Mouse (Mus musculus): ENCODE measurements at regions not wholly inside any gene's neighbourhood (a gene's known extent, or its start where the extent isn't known, plus 50 kb on each side); places are given as distances from the start of the nearest gene placed in this dataset.

- dilution Hi-C loops (cut with MboI; ENCODE audit: extremely low pct_ligation_motif_present, extremely low pct_unique_long_range_greater_than_20kb, low sequenced_read_pairs): no loop called here
- no peak overlapping the region for H3K27ac ChIP-seq (ENCODE audit: insufficient read depth, low read depth)
These were observed 94.9 kb upstream of the Thpo start for GRCm38 (mm10) chr16:20828996-20829731.

GRCm38 (mm10) chr16:20824226-20824625 is 89.9 kb upstream of the Thpo start:
- Histone ChIP-seq H3K4me1 (ENCODE audit: control insufficient read depth in 1 of 2, insufficient read depth in 2 of 2) (peaks cover 6 to 22% of the 10 kb centered on the region in 2 experiments; a peak in 3 of 4 replicates), H3K9me3 (replicated peaks; ENCODE audit: low read length) (no peaks in the 10 kb centered on the region), H3K4me3 (replicated peaks in 1 of 3; ENCODE audit: low read depth in 2 of 3, low read length in 2 of 3, poor library complexity in 1 of 3) (no peak overlapping the region), H3K79me2 (replicated peaks; ENCODE audit: control insufficient read depth, extremely low read depth, insufficient read depth, poor library complexity, severe bottlenecking) (no peaks in the 10 kb centered on the region), H3K27me3 (replicated peaks) (no peaks in the 10 kb centered on the region), H3K9ac (ENCODE audit: insufficient read depth, low read depth) (no peak overlapping the region), H3K4me2 (ENCODE audit: insufficient read depth, low read depth, poor library complexity, severe bottlenecking) (no peak overlapping the region), H3K27ac (ENCODE audit: insufficient read depth, low read depth) (no peak overlapping the region), H3K36me3 (replicated peaks in 1 of 2; ENCODE audit: control insufficient read depth in 1 of 2, insufficient read depth in 1 of 2, low read length in 1 of 2) (no peaks in the 10 kb centered on the region)
- dilution Hi-C loops (cut with MboI; ENCODE audit: extremely low pct_ligation_motif_present, extremely low pct_unique_long_range_greater_than_20kb, low sequenced_read_pairs): no loop called here
- TF ChIP-seq HCFC1 (IDR thresholded peaks at IDR 0.05; ENCODE audit: low read depth, low read length): no peak
- no peak for TF ChIP-seq CHD1 (IDR thresholded peaks at IDR 0.05; ENCODE audit: low read depth, low read length)
- in situ Hi-C loops (cut with MboI; ENCODE audit: low pct_ligation_motif_present, low pct_unique_long_range_greater_than_20kb, low sequenced_read_pairs): no loop called here
- no peak for DNase-seq (ENCODE audit: extremely low read depth)

More at GRCm38 (mm10) chr16:20828996-20829731, 94.9 kb upstream of the Thpo start:
- in situ Hi-C loops (cut with MboI; ENCODE audit: low pct_ligation_motif_present, low pct_unique_long_range_greater_than_20kb, low sequenced_read_pairs): no loop called here
- peak; percentile 67 for DNase-seq (ENCODE audit: extremely low read depth)
- H3K9me3 ChIP-seq (replicated peaks; ENCODE audit: low read length): peaks cover 2% of the 10 kb centered on the region
- peaks cover 9 to 39% of the 10 kb centered on the region in 2 experiments for H3K4me1 ChIP-seq (ENCODE audit: control insufficient read depth in 1 of 2, insufficient read depth in 2 of 2)
- H3K79me2 ChIP-seq (replicated peaks; ENCODE audit: control insufficient read depth, extremely low read depth, insufficient read depth, poor library complexity, severe bottlenecking): no peaks in the 10 kb centered on the region
- peak overlapping the region in 2 of 3 experiments; percentile 14 to 54 for H3K4me3 ChIP-seq (replicated peaks in 1 of 3; ENCODE audit: low read depth in 2 of 3, low read length in 2 of 3, poor library complexity in 1 of 3)
- H3K36me3 ChIP-seq (replicated peaks in 1 of 2; ENCODE audit: control insufficient read depth in 1 of 2, insufficient read depth in 1 of 2, low read length in 1 of 2): peaks cover 0 to 16% of the 10 kb centered on the region in 2 experiments
- no peaks in the 10 kb centered on the region for H3K27me3 ChIP-seq (replicated peaks)
- H3K9ac ChIP-seq (ENCODE audit: insufficient read depth, low read depth): no peak overlapping the region
- TF ChIP-seq RAD21 (IDR thresholded peaks at IDR 0.05; ENCODE audit: low read depth, low read length) (no peak), POLR2AphosphoS2 (IDR thresholded peaks at IDR 0.05; ENCODE audit: low read depth, low read length) (no peak), SIN3A (IDR thresholded peaks at IDR 0.05; ENCODE audit: low read length) (no peak), BHLHE40 (IDR thresholded peaks at IDR 0.05; ENCODE audit: low read depth, low read length) (no peak), MAZ (IDR thresholded peaks at IDR 0.05; ENCODE audit: low read depth, low read length) (no peak), JUND (conservative IDR thresholded peaks at IDR 0.05; ENCODE audit: low read depth, low read length) (no peak), MAX (IDR thresholded peaks at IDR 0.05; ENCODE audit: low read length) (no peak), GABPA (IDR thresholded peaks at IDR 0.05; ENCODE audit: insufficient replicate concordance, low read depth, low read length) (no peak), HCFC1 (IDR thresholded peaks at IDR 0.05; ENCODE audit: low read depth, low read length) (no peak), ZMIZ1 (IDR thresholded peaks at IDR 0.05; ENCODE audit: low read depth, low read length) (no peak), MYC (IDR thresholded peaks at IDR 0.05; ENCODE audit: low read depth, low read length) (no peak), UBTF (IDR thresholded peaks at IDR 0.05; ENCODE audit: low read depth, low read length) (no peak), ZKSCAN1 (IDR thresholded peaks at IDR 0.05; ENCODE audit: borderline replicate concordance, low read depth, low read length) (no peak), MAFK (IDR thresholded peaks at IDR 0.05; ENCODE audit: insufficient replicate concordance, low read length) (no peak), JUN (IDR thresholded peaks at IDR 0.05; ENCODE audit: insufficient read depth, low read depth, low read length) (no peak), EP300 (IDR thresholded peaks at IDR 0.05; ENCODE audit: low read length) (no peak), IRF4 (IDR thresholded peaks at IDR 0.05; ENCODE audit: low read depth, low read length) (no peak), NELFE (IDR thresholded peaks at IDR 0.05; ENCODE audit: low read depth, low read length) (no peak), KAT2A (IDR thresholded peaks at IDR 0.05; ENCODE audit: insufficient replicate concordance, low read length) (no peak)
- no peak overlapping the region for H3K4me2 ChIP-seq (ENCODE audit: insufficient read depth, low read depth, poor library complexity, severe bottlenecking)

All from CH12.LX (cell line).